Mouse (Mus musculus) thymus, adult 2 months (tissue): ENCODE measurements at regions not wholly inside any gene's neighbourhood (a gene's known extent, or its start where the extent isn't known, plus 50 kb on each side); places are given as distances from the start of the nearest gene placed in this dataset.

Source experiments
- CTCF ChIP-seq: fragments of 200-500 bp; IDR thresholded peaks from 2 replicates; pipeline ENCODE4 v1.5.1; 2012; ENCODE audit warnings: mild to moderate bottlenecking, control low read depth, low read length, moderate library complexity, borderline replicate concordance; ENCODE audit not compliant: control insufficient read depth, poor library complexity, insufficient read depth; ENCODE audit errors: extremely low read depth
- POLR2A ChIP-seq: fragments of 200-500 bp; IDR thresholded peaks from 2 replicates; pipeline ENCODE4 v1.6.1; 2012; ENCODE audit warnings: mild to moderate bottlenecking, low read length, control low read depth, moderate library complexity; ENCODE audit not compliant: control insufficient read depth, poor library complexity, insufficient read depth; ENCODE audit errors: extremely low read depth

GRCm38 (mm10) chr11:48427423-48427822, 372.7 kb upstream of the Rack1 start:
- TF ChIP-seq CTCF (no peak), POLR2A (no peak)
